Mouse (Mus musculus): ENCODE measurements around the gene Tkt. TPM values are rescaled to one million over a fixed set of nuclear protein-coding genes. Genes with fewer than 3 reads are reported as not detected.

The Tkt gene
- polyA plus RNA-seq (2012; ENCODE audit: insufficient read depth, insufficient read length, low replicate concordance, missing spikeins) = 219 TPM in 1 of 2 replicates, not detected in the other

DNA sequence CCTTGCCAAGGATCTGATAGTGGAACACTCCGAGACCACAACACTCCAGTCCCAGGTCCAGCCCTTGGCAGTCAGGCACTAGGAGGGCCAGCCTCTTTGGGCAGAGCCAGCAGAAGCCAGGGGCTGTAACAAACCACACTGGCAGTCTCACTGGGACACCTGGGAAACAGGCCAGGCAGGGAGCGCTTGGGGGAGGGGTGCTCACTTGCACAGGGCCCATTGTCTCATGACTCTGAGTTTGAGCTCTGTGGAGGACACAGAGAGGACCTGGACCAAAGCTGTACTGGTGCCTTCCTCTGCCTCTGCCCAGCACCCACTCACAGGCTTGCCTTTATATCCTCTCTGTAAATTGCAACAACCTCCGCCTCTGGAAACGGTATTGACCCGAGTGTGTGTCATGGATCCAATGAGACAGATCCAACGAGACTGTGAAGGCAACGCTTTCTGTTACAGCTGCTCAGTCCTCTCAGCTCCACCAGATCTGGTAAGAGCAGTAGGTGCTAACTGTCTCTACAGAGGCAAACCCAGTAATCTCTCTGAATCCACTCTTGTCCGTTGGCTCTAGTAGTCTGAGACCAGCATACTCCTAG is at the start of gene Tkt:
TSS of gene Tkt (plus strand) at position 229 of the 590 bp plus-strand sequence.
- 17% methylated on average over 8 of the region's 8 CpGs for WGBS
- peaks cover 22% of the 10 kb centered on the region for H3K4me1 ChIP-seq (ENCODE audit: control insufficient read depth, insufficient read depth, low read length)
- H3K4me3 ChIP-seq (ENCODE audit: insufficient read depth, low read depth, low read length) = peak within 1 kb of the TSS; percentile 82
- TF ChIP-seq POLR2A (IDR thresholded peaks at IDR 0.05; ENCODE audit: insufficient read depth, low read depth, low read length) = no peak
- no peak for TF ChIP-seq CTCF (IDR thresholded peaks at IDR 0.05; ENCODE audit: insufficient read depth, low read depth, low read length)
- H3K27ac ChIP-seq (ENCODE audit: insufficient read depth, low read depth, low read length) = peak within 1 kb of the TSS; percentile 78

DNA sequence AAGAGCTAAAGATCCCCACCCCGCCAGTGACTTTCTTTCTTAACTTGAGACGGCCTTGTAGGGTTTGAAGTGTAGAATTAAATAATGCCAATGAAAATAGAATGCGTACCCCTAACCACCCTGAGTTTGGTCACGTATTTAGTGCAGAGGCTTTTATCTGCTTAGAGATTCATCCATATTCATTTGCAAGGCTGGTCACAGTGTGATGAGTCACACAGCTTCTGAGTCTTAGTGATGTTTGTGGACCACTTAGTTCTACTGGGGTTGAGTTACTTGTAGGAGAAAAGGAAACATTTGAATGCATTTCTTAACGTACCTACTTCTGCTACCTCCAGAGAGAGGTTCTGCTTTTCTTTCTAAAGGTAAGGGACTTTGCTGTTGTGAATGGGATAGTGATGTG is 43.2 kb upstream of the Tkt start:
- WGBS = 59% methylated on average over 5 of the region's 5 CpGs
- TF ChIP-seq POLR2A (IDR thresholded peaks at IDR 0.05; ENCODE audit: insufficient read depth, low read depth, low read length) = no peak
- no peak for TF ChIP-seq CTCF (IDR thresholded peaks at IDR 0.05; ENCODE audit: insufficient read depth, low read depth, low read length)

DNA sequence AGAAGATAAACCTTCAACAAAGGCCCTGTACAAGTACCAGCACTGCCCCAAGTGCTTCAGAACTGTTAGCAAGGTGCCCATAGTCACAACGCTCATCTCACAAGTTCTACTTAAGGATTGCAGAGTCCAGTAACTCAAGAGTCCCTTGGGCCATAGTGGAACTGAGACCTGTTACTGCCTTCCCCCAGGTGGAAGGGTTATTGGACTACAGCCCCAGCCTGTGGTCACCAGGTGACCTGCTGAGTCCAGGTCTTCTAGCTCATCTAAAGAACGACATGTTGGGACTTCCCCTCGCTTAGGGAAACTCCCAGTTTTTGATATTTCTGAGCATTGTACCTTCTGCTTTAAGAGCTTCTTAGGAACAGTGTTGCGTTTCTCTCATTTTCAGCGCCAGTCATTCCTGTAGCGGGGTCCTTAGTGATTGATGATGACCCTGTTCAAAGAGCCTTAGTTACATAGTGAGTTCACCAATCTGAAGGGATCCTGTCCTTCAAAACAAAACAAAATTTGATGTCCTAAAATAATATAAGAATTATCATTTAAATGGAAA is 37.9 kb upstream of the Tkt start:
- 94% methylated on average over 6 of the region's 6 CpGs for WGBS
- no peak for TF ChIP-seq CTCF (IDR thresholded peaks at IDR 0.05; ENCODE audit: insufficient read depth, low read depth, low read length)
- no peak for TF ChIP-seq POLR2A (IDR thresholded peaks at IDR 0.05; ENCODE audit: insufficient read depth, low read depth, low read length)
- no peak overlapping the region for H3K4me3 ChIP-seq (ENCODE audit: insufficient read depth, low read depth, low read length)
- peaks cover 3% of the 10 kb centered on the region; the same call in 1 of the 2 replicates for H3K4me1 ChIP-seq (ENCODE audit: control insufficient read depth, insufficient read depth, low read length)
- no peak overlapping the region for H3K27ac ChIP-seq (ENCODE audit: insufficient read depth, low read depth, low read length)

More for the DNA sequence above, 43.2 kb upstream of the Tkt start:
- Histone ChIP-seq H3K4me1 (ENCODE audit: control insufficient read depth, insufficient read depth, low read length) (peaks cover 3% of the 10 kb centered on the region; the same call in 1 of the 2 replicates), H3K27ac (ENCODE audit: insufficient read depth, low read depth, low read length) (no peak overlapping the region), H3K4me3 (ENCODE audit: insufficient read depth, low read depth, low read length) (no peak overlapping the region)

DNA sequence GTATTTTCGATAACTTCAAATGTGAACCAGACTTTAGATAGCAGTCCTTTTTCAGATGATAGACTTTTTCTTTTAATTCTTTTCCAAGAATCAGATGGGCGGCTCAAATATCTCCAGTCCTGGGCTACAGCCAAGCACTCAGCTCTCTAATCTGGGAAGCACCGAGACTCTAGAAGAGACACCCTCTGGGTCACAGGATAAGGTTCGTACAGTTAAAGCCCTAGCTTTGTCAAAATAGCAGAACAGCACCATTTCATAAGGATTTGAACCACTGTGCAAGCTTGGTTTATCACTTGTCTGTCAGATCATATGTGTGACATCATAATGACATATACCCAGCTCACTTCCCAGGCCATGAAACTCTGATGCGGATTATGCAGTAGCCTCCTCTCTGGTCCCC is 35.3 kb upstream of the Tkt start:
- H3K27ac ChIP-seq (ENCODE audit: insufficient read depth, low read depth, low read length) = no peak overlapping the region
- no peaks in the 10 kb centered on the region for H3K4me1 ChIP-seq (ENCODE audit: control insufficient read depth, insufficient read depth, low read length)
- WGBS = 76% methylated on average over 5 of the region's 5 CpGs
- no peak overlapping the region for H3K4me3 ChIP-seq (ENCODE audit: insufficient read depth, low read depth, low read length)
- no peak for TF ChIP-seq CTCF (IDR thresholded peaks at IDR 0.05; ENCODE audit: insufficient read depth, low read depth, low read length)
- no peak for TF ChIP-seq POLR2A (IDR thresholded peaks at IDR 0.05; ENCODE audit: insufficient read depth, low read depth, low read length)

DNA sequence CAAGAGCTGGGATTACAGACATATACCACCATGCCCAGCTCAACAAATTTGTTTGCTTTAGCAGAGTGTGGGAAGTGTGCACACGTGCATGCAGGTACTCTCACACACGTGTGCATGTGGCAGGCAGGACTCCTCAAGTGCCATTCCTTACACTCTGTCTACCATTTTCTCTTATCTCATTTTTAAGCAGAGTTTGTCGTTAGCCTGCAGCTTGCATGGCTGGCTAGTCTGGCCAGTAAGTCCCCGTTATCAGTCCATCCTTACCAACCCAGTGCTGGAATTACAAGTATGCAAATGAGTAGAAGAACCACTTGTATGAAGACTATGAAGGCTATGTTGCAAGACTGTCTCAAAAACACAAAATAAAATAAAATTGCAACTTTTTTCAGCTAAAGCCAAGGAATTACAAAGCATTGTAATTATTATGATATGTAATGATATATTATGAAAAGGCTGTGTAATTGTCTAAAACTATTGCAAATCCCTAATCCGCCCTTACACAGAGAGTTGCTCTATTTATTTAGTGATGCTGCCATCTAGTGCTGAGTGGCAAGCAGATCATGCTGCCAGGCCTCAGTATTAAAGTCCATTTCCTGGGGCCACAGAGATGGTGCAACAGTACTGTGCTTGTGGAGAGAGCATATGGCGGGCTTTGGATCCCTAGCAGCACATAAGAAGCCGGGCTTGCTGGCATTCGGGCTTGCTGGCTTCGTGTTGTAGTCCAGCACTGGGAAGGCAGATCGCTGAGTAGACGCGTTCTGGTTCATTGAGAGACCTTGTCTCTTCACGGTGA is 32.0 kb upstream of the Tkt start:
- WGBS = 82% methylated on average over 13 of the region's 13 CpGs
- H3K27ac ChIP-seq (ENCODE audit: insufficient read depth, low read depth, low read length) = no peak overlapping the region
- TF ChIP-seq CTCF (IDR thresholded peaks at IDR 0.05; ENCODE audit: insufficient read depth, low read depth, low read length) (no peak), POLR2A (IDR thresholded peaks at IDR 0.05; ENCODE audit: insufficient read depth, low read depth, low read length) (no peak)
- H3K4me1 ChIP-seq (ENCODE audit: control insufficient read depth, insufficient read depth, low read length) = no peaks in the 10 kb centered on the region; the same call in 1 of the 2 replicates
- no peak overlapping the region for H3K4me3 ChIP-seq (ENCODE audit: insufficient read depth, low read depth, low read length)

DNA sequence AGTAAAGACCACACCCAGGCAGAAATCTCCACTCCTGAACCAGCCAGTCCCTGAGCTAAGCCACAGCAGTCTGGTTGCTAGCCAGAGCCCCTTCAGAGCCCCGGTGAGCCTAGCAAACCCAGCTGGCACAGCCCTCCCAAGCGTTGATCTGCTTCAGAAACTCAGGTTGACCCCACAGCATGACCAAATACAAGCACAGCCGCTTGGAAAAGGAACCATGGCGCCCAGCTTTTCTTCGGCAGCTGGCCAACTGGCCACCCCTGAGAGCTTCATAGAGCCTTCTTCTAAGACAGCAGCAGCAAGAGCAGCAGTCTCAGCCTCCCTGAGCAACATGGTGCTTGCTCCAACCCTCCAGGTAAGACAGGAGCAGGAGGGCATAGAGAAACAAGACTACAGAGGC is 28.8 kb upstream of the Tkt start:
- TF ChIP-seq POLR2A (IDR thresholded peaks at IDR 0.05; ENCODE audit: insufficient read depth, low read depth, low read length) (no peak), CTCF (IDR thresholded peaks at IDR 0.05; ENCODE audit: insufficient read depth, low read depth, low read length) (no peak)
- Histone ChIP-seq H3K4me3 (ENCODE audit: insufficient read depth, low read depth, low read length) (no peak overlapping the region), H3K4me1 (ENCODE audit: control insufficient read depth, insufficient read depth, low read length) (no peaks in the 10 kb centered on the region; the same call in 1 of the 2 replicates), H3K27ac (ENCODE audit: insufficient read depth, low read depth, low read length) (no peak overlapping the region)
- WGBS = 72% methylated on average over 5 of the region's 5 CpGs

DNA sequence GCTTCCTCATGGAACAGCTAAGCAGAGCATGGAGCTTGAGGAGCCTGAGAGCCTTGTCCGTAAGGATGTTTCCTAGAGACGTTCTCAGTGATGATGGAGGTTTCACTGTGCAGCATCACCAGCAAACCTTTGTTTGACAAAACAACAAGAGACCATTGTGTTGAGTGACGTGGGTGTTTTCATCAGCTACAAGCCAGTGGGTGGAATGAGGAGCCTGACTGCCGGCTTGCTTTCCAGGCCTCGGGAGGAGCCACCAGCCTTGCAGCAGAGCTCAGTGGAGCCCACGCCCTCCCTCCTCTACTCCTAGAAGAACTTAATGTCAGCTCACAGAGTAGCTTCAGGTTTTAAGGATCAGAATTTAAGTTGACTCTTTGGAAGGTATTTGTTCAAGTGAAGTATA is 24.8 kb upstream of the Tkt start:
- Histone ChIP-seq H3K27ac (ENCODE audit: insufficient read depth, low read depth, low read length) (no peak overlapping the region), H3K4me1 (ENCODE audit: control insufficient read depth, insufficient read depth, low read length) (no peaks in the 10 kb centered on the region; the same call in 1 of the 2 replicates), H3K4me3 (ENCODE audit: insufficient read depth, low read depth, low read length) (no peak overlapping the region)
- 44% methylated on average over 6 of the region's 6 CpGs for WGBS
- no peak for TF ChIP-seq POLR2A (IDR thresholded peaks at IDR 0.05; ENCODE audit: insufficient read depth, low read depth, low read length)

DNA sequence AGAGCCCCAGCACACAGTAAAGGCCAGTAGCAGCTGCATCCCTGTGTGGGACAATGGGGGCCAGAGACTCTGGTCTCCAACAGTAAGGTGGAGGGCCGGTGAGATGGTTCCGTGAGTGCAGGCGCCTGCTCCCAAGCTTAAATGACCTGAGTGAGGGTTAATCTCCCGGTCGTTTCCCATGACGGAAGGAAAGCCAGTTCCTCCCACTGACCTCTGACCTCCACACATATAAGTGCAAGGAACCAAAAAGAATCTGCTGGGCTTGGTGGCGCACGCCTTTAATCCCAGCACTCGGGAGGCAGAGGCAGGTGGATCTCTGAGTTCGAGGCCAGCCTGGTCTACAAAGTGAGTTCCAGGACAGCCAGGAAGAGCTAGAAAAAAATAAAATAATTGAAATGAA is 19.8 kb upstream of the Tkt start:
- H3K4me3 ChIP-seq (ENCODE audit: insufficient read depth, low read depth, low read length) = no peak overlapping the region
- WGBS = 92% methylated on average over 10 of the region's 10 CpGs
- H3K27ac ChIP-seq (ENCODE audit: insufficient read depth, low read depth, low read length) = no peak overlapping the region
- H3K4me1 ChIP-seq (ENCODE audit: control insufficient read depth, insufficient read depth, low read length) = peaks cover 10% of the 10 kb centered on the region; the same call in 1 of the 2 replicates
- TF ChIP-seq POLR2A (IDR thresholded peaks at IDR 0.05; ENCODE audit: insufficient read depth, low read depth, low read length) (no peak), CTCF (IDR thresholded peaks at IDR 0.05; ENCODE audit: insufficient read depth, low read depth, low read length) (no peak)

DNA sequence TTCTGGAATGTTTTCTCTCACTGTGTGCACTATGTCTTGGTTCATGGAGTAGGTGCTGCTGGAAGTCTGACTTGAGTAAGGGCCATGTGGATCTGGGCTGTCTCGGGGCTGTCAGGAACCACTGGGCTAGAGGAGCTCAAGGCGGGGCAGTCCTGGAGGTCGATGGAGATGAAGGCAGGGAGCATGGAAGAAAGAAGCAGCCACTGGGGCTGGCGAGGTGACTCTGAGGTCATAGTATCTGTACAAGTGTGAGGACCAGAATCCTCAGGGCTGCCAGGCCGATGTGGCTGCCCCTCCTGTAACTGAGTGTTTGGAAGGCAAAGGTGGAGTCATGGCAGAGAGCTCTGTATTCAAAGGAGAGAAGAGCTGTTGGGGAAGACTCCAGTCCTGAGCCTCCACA is 19.2 kb upstream of the Tkt start:
- Histone ChIP-seq H3K4me1 (ENCODE audit: control insufficient read depth, insufficient read depth, low read length) (peaks cover 10% of the 10 kb centered on the region; the same call in 1 of the 2 replicates), H3K27ac (ENCODE audit: insufficient read depth, low read depth, low read length) (no peak overlapping the region), H3K4me3 (ENCODE audit: insufficient read depth, low read depth, low read length) (no peak overlapping the region)
- 86% methylated on average over 5 of the region's 5 CpGs for WGBS
- TF ChIP-seq POLR2A (IDR thresholded peaks at IDR 0.05; ENCODE audit: insufficient read depth, low read depth, low read length) = no peak

Measured in olfactory bulb, adult 2 months (tissue).